Mouse (Mus musculus): ENCODE measurements at regions not wholly inside any gene's neighbourhood (a gene's known extent, or its start where the extent isn't known, plus 50 kb on each side); places are given as distances from the start of the nearest gene placed in this dataset.

DNA sequence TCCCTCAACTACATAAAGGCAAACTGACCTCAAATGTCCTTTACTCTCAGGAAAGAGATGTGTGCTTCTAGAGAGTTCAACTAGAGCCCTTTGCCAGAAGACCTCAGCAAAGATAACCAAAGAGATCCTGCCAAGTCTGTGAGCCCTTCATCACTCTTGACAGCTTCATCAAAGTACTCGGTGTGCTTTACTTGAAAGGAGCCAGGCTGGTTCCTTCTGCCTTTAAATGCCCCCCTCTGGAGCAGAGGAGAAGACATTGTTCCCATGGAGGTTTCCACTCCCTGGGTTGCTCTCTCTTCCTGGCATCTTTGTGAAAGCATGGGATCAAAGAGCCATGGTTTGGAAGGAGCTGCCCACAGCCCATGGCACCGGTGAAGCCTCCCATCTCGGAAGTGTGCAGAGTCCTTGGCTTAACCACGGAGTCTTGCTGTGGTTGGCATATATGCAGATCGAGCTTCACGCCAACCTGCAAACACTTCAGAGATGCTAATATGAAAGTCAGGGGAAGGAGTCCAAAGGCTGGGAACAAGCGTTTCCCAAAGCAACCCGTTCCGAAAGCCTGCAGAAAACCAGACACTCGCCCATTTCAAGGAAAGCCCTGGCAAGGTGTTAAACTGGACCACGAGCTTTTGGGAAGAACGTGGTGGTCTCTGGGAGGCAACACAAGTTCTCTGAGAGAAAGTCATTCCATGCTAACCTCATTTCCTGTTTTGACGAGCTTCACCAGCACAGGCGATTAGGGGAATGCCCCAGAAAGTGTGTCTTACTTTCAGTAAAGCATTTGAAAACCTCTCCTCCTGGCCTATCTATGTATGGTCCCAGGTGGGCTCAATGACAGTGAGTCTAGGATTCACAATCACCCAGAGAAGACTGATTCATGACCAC is 223.5 kb upstream of the Spdye4c start:
- TF ChIP-seq CTCF (IDR thresholded peaks at IDR 0.05; ENCODE audit: low read depth) (no peak), EP300 (IDR thresholded peaks at IDR 0.05; ENCODE audit: low read depth) (no peak)
